Mouse (Mus musculus) ES-Bruce4 (cell line): ENCODE measurements at regions not wholly inside any gene's neighbourhood (a gene's known extent, or its start where the extent isn't known, plus 50 kb on each side); places are given as distances from the start of the nearest gene placed in this dataset.

Experiments
- H3K27ac ChIP-seq: 2 replicates; pipeline ENCODE4 v1.5.1; 2012; ENCODE audit warnings: low read length, inconsistent platforms; ENCODE audit not compliant: insufficient read depth
- H3K27me3 ChIP-seq: 2 replicates; pipeline ENCODE4 v1.6.1; 2012; ENCODE audit warnings: mild to moderate bottlenecking, low read length, inconsistent platforms; ENCODE audit not compliant: control insufficient read depth, poor library complexity, insufficient read depth, severe bottlenecking
- H3K36me3 ChIP-seq: 2 replicates; pipeline ENCODE4 v1.6.1; 2012; ENCODE audit warnings: inconsistent platforms, mild to moderate bottlenecking, low read length, moderate library complexity; ENCODE audit not compliant: control insufficient read depth, poor library complexity, insufficient read depth, severe bottlenecking
- H3K4me1 ChIP-seq: one replicate; pipeline ENCODE4 v1.8.1; 2011; ENCODE audit warnings: low read length; ENCODE audit not compliant: control insufficient read depth, insufficient read depth
- H3K4me3 ChIP-seq: 2 replicates; pipeline ENCODE4 v1.5.1; 2011; ENCODE audit warnings: low read depth, mild to moderate bottlenecking, low read length
- H3K9ac ChIP-seq: 2 replicates; pipeline ENCODE4 v1.6.1; 2012; ENCODE audit warnings: low read depth, mild to moderate bottlenecking, inconsistent platforms; ENCODE audit not compliant: poor library complexity, severe bottlenecking
- H3K9me3 ChIP-seq: replicated peaks from 2 replicates; pipeline ENCODE4 v1.6.1; 2012; ENCODE audit warnings: mild to moderate bottlenecking, low read length, inconsistent platforms; ENCODE audit not compliant: control insufficient read depth, poor library complexity, insufficient read depth, severe bottlenecking
- CTCF ChIP-seq: IDR thresholded peaks from one replicate; pipeline ENCODE4 v1.8.1; 2011; ENCODE audit warnings: low read depth, low read length
- EP300 ChIP-seq: IDR thresholded peaks from 2 replicates; pipeline ENCODE4 v1.6.1; 2011; ENCODE audit warnings: low read depth, low read length; ENCODE audit not compliant: insufficient read depth
- POLR2A ChIP-seq: IDR thresholded peaks from one replicate; pipeline ENCODE4 v1.8.1; 2011; ENCODE audit warnings: low read length; ENCODE audit not compliant: insufficient read depth

- H3K4me1 ChIP-seq: no peaks in the 10 kb centered on the region
- H3K27me3 ChIP-seq: no peaks in the 10 kb centered on the region
- no peak overlapping the region for H3K9ac ChIP-seq
- TF ChIP-seq POLR2A: no peak
- no peak for TF ChIP-seq CTCF
- TF ChIP-seq EP300: no peak
- H3K9me3 ChIP-seq: no peaks in the 10 kb centered on the region
- no peaks in the 10 kb centered on the region for H3K36me3 ChIP-seq
- H3K4me3 ChIP-seq: no peak overlapping the region
- H3K27ac ChIP-seq: no peak overlapping the region
Observed at GRCm38 (mm10) chr6:51335314-51335713, 97.2 kb upstream of the Nfe2l3 start.

GRCm38 (mm10) chr6:51339301-51339700 lies 93.2 kb upstream of the Nfe2l3 start:
- H3K4me1 ChIP-seq: no peaks in the 10 kb centered on the region
- no peaks in the 10 kb centered on the region for H3K27me3 ChIP-seq
- H3K9me3 ChIP-seq: no peaks in the 10 kb centered on the region
- no peaks in the 10 kb centered on the region for H3K36me3 ChIP-seq
- H3K4me3 ChIP-seq: no peak overlapping the region
- no peak overlapping the region for H3K27ac ChIP-seq
- no peak for TF ChIP-seq CTCF
- TF ChIP-seq EP300: no peak
- no peak for TF ChIP-seq POLR2A
- no peak overlapping the region for H3K9ac ChIP-seq

GRCm38 (mm10) chr6:51347721-51348120 lies 84.7 kb upstream of the Nfe2l3 start:
- Histone ChIP-seq H3K4me1 (no peaks in the 10 kb centered on the region), H3K27me3 (no peaks in the 10 kb centered on the region), H3K36me3 (no peaks in the 10 kb centered on the region), H3K9me3 (no peaks in the 10 kb centered on the region), H3K4me3 (no peak overlapping the region), H3K9ac (no peak overlapping the region), H3K27ac (no peak overlapping the region)
- no peak for TF ChIP-seq EP300
- TF ChIP-seq CTCF: no peak
- TF ChIP-seq POLR2A: no peak

GRCm38 (mm10) chr6:51349771-51350170 lies 82.7 kb upstream of the Nfe2l3 start:
- H3K9me3 ChIP-seq: no peaks in the 10 kb centered on the region
- no peak overlapping the region for H3K4me3 ChIP-seq
- TF ChIP-seq POLR2A (no peak), EP300 (no peak), CTCF (no peak)

GRCm38 (mm10) chr6:51355041-51355440 lies 77.4 kb upstream of the Nfe2l3 start:
- Histone ChIP-seq H3K27ac (no peak overlapping the region), H3K9me3 (no peaks in the 10 kb centered on the region), H3K9ac (no peak overlapping the region), H3K4me3 (no peak overlapping the region), H3K4me1 (no peaks in the 10 kb centered on the region), H3K27me3 (no peaks in the 10 kb centered on the region), H3K36me3 (no peaks in the 10 kb centered on the region)
- no peak for TF ChIP-seq EP300
- TF ChIP-seq CTCF: no peak
- no peak for TF ChIP-seq POLR2A

More at GRCm38 (mm10) chr6:51349771-51350170, 82.7 kb upstream of the Nfe2l3 start:
- Histone ChIP-seq H3K27ac (no peak overlapping the region), H3K27me3 (no peaks in the 10 kb centered on the region), H3K36me3 (no peaks in the 10 kb centered on the region), H3K4me1 (no peaks in the 10 kb centered on the region), H3K9ac (no peak overlapping the region)

- Histone ChIP-seq H3K9me3 (no peaks in the 10 kb centered on the region), H3K4me1 (no peaks in the 10 kb centered on the region), H3K27ac (no peak overlapping the region), H3K27me3 (no peaks in the 10 kb centered on the region), H3K36me3 (no peaks in the 10 kb centered on the region), H3K9ac (no peak overlapping the region), H3K4me3 (no peak overlapping the region)
- TF ChIP-seq POLR2A (no peak), CTCF (no peak), EP300 (no peak)
Observed at GRCm38 (mm10) chr6:51361611-51362180, 70.8 kb upstream of the Nfe2l3 start.
